Mouse (Mus musculus) liver, embryonic 12.5 days (tissue): ENCODE measurements around the gene Rad51ap2. TPM values are rescaled to one million over a fixed set of nuclear protein-coding genes. Genes with fewer than 3 reads are reported as not detected.

Source experiments
- ATAC-seq: fragments of 200-750 bp; cut with Nextera tagmentation; 2 replicates; pipeline ENCODE4 v1.8.0; 2017; ENCODE audit warnings: moderate number of reproducible peaks, mild to moderate bottlenecking, moderate library complexity
- H3K27ac ChIP-seq: fragments of 300-500 bp; sonication (generic); 2 replicates; pipeline ENCODE4 v1.5.1; 2016; ENCODE audit warnings: mild to moderate bottlenecking
- H3K27me3 ChIP-seq: fragments of 300-500 bp; sonication (generic); replicated peaks from 2 replicates; pipeline ENCODE4 v1.6.1; 2016; ENCODE audit warnings: mild to moderate bottlenecking, moderate library complexity
- H3K36me3 ChIP-seq: fragments of 300-500 bp; sonication (generic); 2 replicates; pipeline ENCODE4 v1.6.1; 2016; ENCODE audit warnings: mild to moderate bottlenecking, moderate library complexity
- H3K4me1 ChIP-seq: fragments of 300-500 bp; sonication (generic); 2 replicates; pipeline ENCODE4 v1.6.1; 2016
- H3K4me2 ChIP-seq: fragments of 300-500 bp; sonication (generic); 2 replicates; pipeline ENCODE4 v1.6.1; 2016; ENCODE audit warnings: mild to moderate bottlenecking, moderate library complexity
- H3K4me3 ChIP-seq: fragments of 300-500 bp; sonication (generic); 2 replicates; pipeline ENCODE4 v1.5.1; 2016; ENCODE audit warnings: mild to moderate bottlenecking, moderate library complexity
- H3K9ac ChIP-seq: fragments of 300-500 bp; sonication (generic); 2 replicates; pipeline ENCODE4 v1.6.1; 2016; ENCODE audit warnings: mild to moderate bottlenecking, moderate library complexity
- H3K9me3 ChIP-seq: fragments of 300-500 bp; sonication (generic); replicated peaks from 2 replicates; pipeline ENCODE4 v1.6.1; 2016; ENCODE audit warnings: mild to moderate bottlenecking, moderate library complexity
- WGBS: fragments of 180-500 bp; shearing (Covaris S2); methylation state at CpG from one replicate; pipeline ENCODE4 v1.1.7; 2016; ENCODE audit not compliant: insufficient replicate concordance; 5-methylcytosine and 5-hydroxymethylcytosine counted together
- polyA plus RNA-seq: library from polyadenylated mRNA; unstranded; fragments of >200 nt; fragmentation: Nextera tagmentation; extraction: Ambion mirVana; gene quantifications from 2 replicates; pipeline ENCODE4 v1.2.1, GENCODE M21; 2016

The Rad51ap2 gene
- 0.06 TPM in 1 of 2 replicates, not detected in the other for polyA plus RNA-seq

GRCm38 (mm10) chr12:11455549-11456194 is at the start of gene Rad51ap2:
Gene Rad51ap2 (plus strand): TSS chr12:11456079.
- Histone ChIP-seq H3K27me3 (peaks cover 15% of the 10 kb centered on the region), H3K9me3 (no peaks in the 10 kb centered on the region), H3K36me3 (no peaks in the 10 kb centered on the region), H3K4me3 (peak within 1 kb of the TSS; percentile 49), H3K9ac (peak within 1 kb of the TSS; percentile 46; the same call in 1 of the 2 replicates), H3K4me1 (peaks cover 8% of the 10 kb centered on the region), H3K27ac (no peak within 1 kb of the TSS), H3K4me2 (peak within 1 kb of the TSS; percentile 77)
- 2% methylated on average over 40 of the region's 40 CpGs for WGBS
- ATAC-seq, result peak; percentile 99

- no peak overlapping the region for H3K9ac ChIP-seq
- no peak for ATAC-seq
- WGBS, result 66% methylated on average over 4 of the region's 4 CpGs
Observed at GRCm38 (mm10) chr12:11407679-11408078, 48.2 kb upstream of the Rad51ap2 start.

GRCm38 (mm10) chr12:11418112-11418511 is 37.8 kb upstream of the Rad51ap2 start:
- no peak for ATAC-seq
- 55% methylated on average over 6 of the region's 6 CpGs for WGBS
- H3K27ac ChIP-seq, result no peak overlapping the region
- no peaks in the 10 kb centered on the region for H3K27me3 ChIP-seq
- H3K4me3 ChIP-seq, result no peak overlapping the region
- no peaks in the 10 kb centered on the region for H3K36me3 ChIP-seq
- no peak overlapping the region for H3K9ac ChIP-seq
- H3K4me2 ChIP-seq, result no peak overlapping the region
- no peaks in the 10 kb centered on the region for H3K4me1 ChIP-seq
- no peaks in the 10 kb centered on the region for H3K9me3 ChIP-seq

More at GRCm38 (mm10) chr12:11407679-11408078, 48.2 kb upstream of the Rad51ap2 start:
- no peaks in the 10 kb centered on the region for H3K27me3 ChIP-seq
- H3K9me3 ChIP-seq, result no peaks in the 10 kb centered on the region
- no peak overlapping the region for H3K27ac ChIP-seq
- no peak overlapping the region for H3K4me2 ChIP-seq
- H3K4me1 ChIP-seq, result no peaks in the 10 kb centered on the region
- H3K4me3 ChIP-seq, result no peak overlapping the region
- H3K36me3 ChIP-seq, result no peaks in the 10 kb centered on the region

GRCm38 (mm10) chr12:11427396-11427795 is 28.5 kb upstream of the Rad51ap2 start:
- H3K27ac ChIP-seq, result no peak overlapping the region
- H3K4me3 ChIP-seq, result no peak overlapping the region
- WGBS, result 51% methylated on average over 4 of the region's 4 CpGs
- no peak overlapping the region for H3K4me2 ChIP-seq
- no peak overlapping the region for H3K9ac ChIP-seq
- H3K27me3 ChIP-seq, result no peaks in the 10 kb centered on the region
- H3K4me1 ChIP-seq, result no peaks in the 10 kb centered on the region
- H3K36me3 ChIP-seq, result no peaks in the 10 kb centered on the region
- no peak for ATAC-seq
- no peaks in the 10 kb centered on the region for H3K9me3 ChIP-seq

GRCm38 (mm10) chr12:11433126-11433525 is 22.8 kb upstream of the Rad51ap2 start:
- Histone ChIP-seq H3K4me3 (no peak overlapping the region), H3K4me2 (no peak overlapping the region), H3K9me3 (no peaks in the 10 kb centered on the region), H3K9ac (no peak overlapping the region), H3K36me3 (no peaks in the 10 kb centered on the region), H3K27me3 (peaks cover 44% of the 10 kb centered on the region), H3K4me1 (no peaks in the 10 kb centered on the region), H3K27ac (no peak overlapping the region)
- whole genome bisulfite sequencing, result 75% methylated on average over 1 of the region's 1 CpGs
- ATAC-seq, result no peak

GRCm38 (mm10) chr12:11433716-11434115 is 22.2 kb upstream of the Rad51ap2 start:
- Histone ChIP-seq H3K4me3 (no peak overlapping the region), H3K27me3 (peaks cover 49% of the 10 kb centered on the region), H3K9me3 (no peaks in the 10 kb centered on the region), H3K4me2 (no peak overlapping the region), H3K4me1 (no peaks in the 10 kb centered on the region), H3K36me3 (no peaks in the 10 kb centered on the region), H3K27ac (no peak overlapping the region), H3K9ac (no peak overlapping the region)
- ATAC-seq, result no peak
- WGBS, result 59% methylated on average over 1 of the region's 1 CpGs

- H3K4me2 ChIP-seq, result no peak overlapping the region
- no peaks in the 10 kb centered on the region for H3K36me3 ChIP-seq
- no peaks in the 10 kb centered on the region for H3K4me1 ChIP-seq
- no peaks in the 10 kb centered on the region for H3K9me3 ChIP-seq
- peaks cover 52% of the 10 kb centered on the region for H3K27me3 ChIP-seq
- H3K9ac ChIP-seq, result no peak overlapping the region
- no peak overlapping the region for H3K27ac ChIP-seq
- WGBS, result 57% methylated on average over 8 of the region's 8 CpGs
- no peak overlapping the region for H3K4me3 ChIP-seq
- ATAC-seq, result no peak
Observed at GRCm38 (mm10) chr12:11434446-11434845, 21.4 kb upstream of the Rad51ap2 start.

- Histone ChIP-seq H3K4me3 (no peak overlapping the region), H3K4me2 (peak overlapping the region; percentile 49), H3K4me1 (no peaks in the 10 kb centered on the region), H3K36me3 (no peaks in the 10 kb centered on the region), H3K9me3 (no peaks in the 10 kb centered on the region), H3K9ac (no peak overlapping the region), H3K27ac (no peak overlapping the region), H3K27me3 (peaks cover 52% of the 10 kb centered on the region)
- WGBS, result 9% methylated on average over 15 of the region's 15 CpGs
- ATAC-seq, result no peak
Observed at GRCm38 (mm10) chr12:11435246-11436022, 20.4 kb upstream of the Rad51ap2 start.

GRCm38 (mm10) chr12:11436023-11436350 is 19.9 kb upstream of the Rad51ap2 start:
- no peaks in the 10 kb centered on the region for H3K36me3 ChIP-seq
- no peak for ATAC-seq
- H3K4me2 ChIP-seq, result peak overlapping the region; percentile 49
- H3K27me3 ChIP-seq, result peaks cover 52% of the 10 kb centered on the region
- H3K4me1 ChIP-seq, result no peaks in the 10 kb centered on the region
- no peaks in the 10 kb centered on the region for H3K9me3 ChIP-seq
- H3K9ac ChIP-seq, result no peak overlapping the region
- H3K4me3 ChIP-seq, result peak overlapping the region; percentile 21; the same call in 1 of the 2 replicates
- H3K27ac ChIP-seq, result no peak overlapping the region
- WGBS, result 9% methylated on average over 12 of the region's 12 CpGs

GRCm38 (mm10) chr12:11436497-11437265 is 19.2 kb upstream of the Rad51ap2 start, which contains the start of gene Vsnl1:
Gene Vsnl1 (minus strand): TSS chr12:11436613.
- peaks cover 52% of the 10 kb centered on the region for H3K27me3 ChIP-seq
- WGBS, result 6% methylated on average over 34 of the region's 34 CpGs
- no peaks in the 10 kb centered on the region for H3K4me1 ChIP-seq
- no peak within 1 kb of the TSS for H3K27ac ChIP-seq
- no peaks in the 10 kb centered on the region for H3K9me3 ChIP-seq
- H3K9ac ChIP-seq, result no peak within 1 kb of the TSS
- peak within 1 kb of the TSS; percentile 21 for H3K4me3 ChIP-seq
- ATAC-seq, result 0 out of 2 replicates have a peak, but pooled peaks have one; percentile 37
- H3K36me3 ChIP-seq, result no peaks in the 10 kb centered on the region
- peak within 1 kb of the TSS; percentile 49 for H3K4me2 ChIP-seq

- no peak for ATAC-seq
- peak overlapping the region; percentile 49 for H3K4me2 ChIP-seq
- 18% methylated on average over 17 of the region's 17 CpGs for WGBS
- no peaks in the 10 kb centered on the region for H3K9me3 ChIP-seq
- H3K36me3 ChIP-seq, result no peaks in the 10 kb centered on the region
- no peaks in the 10 kb centered on the region for H3K4me1 ChIP-seq
- no peak overlapping the region for H3K4me3 ChIP-seq
- H3K9ac ChIP-seq, result no peak overlapping the region
- no peak overlapping the region for H3K27ac ChIP-seq
- H3K27me3 ChIP-seq, result peaks cover 52% of the 10 kb centered on the region
Observed at GRCm38 (mm10) chr12:11437266-11437906, 18.5 kb upstream of the Rad51ap2 start.
